Mouse (Mus musculus): ENCODE results near the gene Bspry.

DNA sequence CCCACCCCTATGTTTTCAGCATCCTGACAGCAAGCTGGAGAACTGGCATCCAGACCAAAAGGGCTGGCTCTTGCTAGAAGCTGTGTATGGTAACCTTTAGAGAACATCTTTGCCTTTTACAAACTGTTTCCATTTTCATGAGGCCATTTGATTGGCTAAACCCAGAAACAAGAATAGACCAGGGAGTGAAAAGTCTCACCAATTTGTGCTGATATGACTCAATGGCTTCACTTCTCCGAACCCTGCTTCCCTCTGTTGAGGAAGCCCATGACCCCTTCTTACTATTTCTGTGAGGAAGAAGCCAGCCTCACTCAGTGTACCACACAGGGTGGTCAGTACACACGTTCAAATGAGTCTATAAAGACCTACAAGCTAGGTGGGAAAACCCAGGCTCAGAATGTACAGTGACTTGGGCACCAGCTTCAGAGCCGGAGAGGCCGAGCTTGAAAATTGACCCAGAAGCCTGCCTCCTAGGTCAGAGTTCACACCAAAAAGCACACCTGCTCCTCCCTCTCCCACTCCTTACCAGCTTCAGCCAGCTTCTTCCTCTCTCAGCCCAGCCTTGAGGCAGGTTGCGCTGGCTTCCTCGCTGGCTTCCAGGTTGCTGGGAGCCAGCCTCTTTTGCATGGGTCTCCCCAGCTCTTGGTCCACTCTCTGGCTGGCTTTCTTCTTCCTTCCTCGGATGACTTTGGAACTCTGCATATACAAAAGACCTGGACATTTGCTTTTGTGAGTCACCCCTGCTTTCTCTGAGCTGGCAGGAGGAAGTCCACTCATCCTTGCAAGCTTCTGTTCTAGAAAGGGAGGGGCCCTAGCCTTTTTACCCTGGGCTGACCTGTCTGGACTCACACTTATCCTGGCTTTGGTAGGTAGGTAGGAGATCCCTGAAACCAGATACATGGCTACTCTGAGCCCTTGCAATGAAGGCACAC, 45.6 kb upstream of the Bspry start:
- TF ChIP-seq CTCF (IDR thresholded peaks at IDR 0.05; ENCODE audit: low read depth, low read length) = no peak
- TF ChIP-seq POLR2A (IDR thresholded peaks at IDR 0.05; ENCODE audit: extremely low read depth, insufficient read depth, low read length) = no peak

Data from liver, adult 2 months (tissue).